Comparison of ENCODE assay signal across 19 mouse cellular contexts in genomic region chr1:43470421-43471179, GRCm38 (mm10). TPM values are rescaled to one million over a fixed set of nuclear protein-coding genes. Genes with fewer than 3 reads are reported as not detected.
DNase-seq lines count a peak whose midpoint lies in the region; ATAC-seq and TF ChIP-seq lines count a peak whose summit lies in the region.
"Had no signal": no experiment of that assay in that cellular context is flagged by ENCODE, and none has a peak within 500 bp of the region (broad histone marks: within the 10 kb centered on the region; RNA-seq: fewer than 3 reads in every experiment).

No protein-coding gene starts in this region.

- WGBS in olfactory bulb, adult 2 months: 85% methylated on average over 10 of the region's 10 CpGs

- TF ChIP-seq CTCF in MEL (IDR thresholded peaks at IDR 0.05 in 2 of 3, conservative IDR thresholded peaks at IDR 0.05 in 1 of 3; ENCODE audit: control insufficient read depth in 1 of 3, insufficient read depth in 1 of 3, low read depth in 2 of 3, low read length in 3 of 3, poor library complexity in 1 of 3, severe bottlenecking in 1 of 3): no peak
- no peak for TF ChIP-seq CTCF in olfactory bulb, adult 2 months (IDR thresholded peaks at IDR 0.05; ENCODE audit: insufficient read depth, low read depth, low read length)

- H3K4me3 ChIP-seq in MEL (ENCODE audit: control insufficient read depth in 1 of 2, insufficient read depth in 1 of 2, low read depth in 2 of 2, low read length in 2 of 2): no peak overlapping the region
- no peak overlapping the region for H3K4me3 ChIP-seq in olfactory bulb, adult 2 months (ENCODE audit: insufficient read depth, low read depth, low read length)
- H3K4me3 ChIP-seq: embryonic facial prominence, embryonic 12.5 days; forebrain, embryonic 15.5 days; heart, embryonic 13.5 days; hindbrain, embryonic 15.5 days had no signal

- no peak for ATAC-seq in monocyte, adult 5-6 weeks (replicated peaks; ENCODE audit: insufficient number of reproducible peaks, low FRiP score, low TSS enrichment, poor library complexity, severe bottlenecking)
- ATAC-seq: forebrain, embryonic 15.5 days; inflammation-experienced regulatory T-cells, adult 6 months; intestine, postnatal 0 days had no signal

- H3K36me3 ChIP-seq in MEL (ENCODE audit: control insufficient read depth in 1 of 2, insufficient read depth in 2 of 2, low read length in 2 of 2): peaks cover 0 to 49% of the 10 kb centered on the region in 2 experiments; a peak in 2 of 4 replicates
- H3K36me3 ChIP-seq: embryonic facial prominence, embryonic 12.5 days; forebrain, embryonic 15.5 days; heart, embryonic 13.5 days; hindbrain, embryonic 15.5 days had no signal

- no peaks in the 10 kb centered on the region for H3K27me3 ChIP-seq in MEL (ENCODE audit: control insufficient read depth in 1 of 2, insufficient read depth in 2 of 2, low read length in 2 of 2)
- H3K27me3 ChIP-seq: embryonic facial prominence, embryonic 12.5 days; forebrain, embryonic 15.5 days; heart, embryonic 13.5 days; hindbrain, embryonic 15.5 days; Patski had no signal

- peaks cover 11 to 48% of the 10 kb centered on the region in 2 experiments for H3K4me1 ChIP-seq in MEL (ENCODE audit: control insufficient read depth in 1 of 2, insufficient read depth in 2 of 2, low read length in 2 of 2)
- peaks cover 41% of the 10 kb centered on the region for H3K4me1 ChIP-seq in olfactory bulb, adult 2 months (ENCODE audit: control insufficient read depth, insufficient read depth, low read length)

- no peak for TF ChIP-seq POLR2A in MEL (IDR thresholded peaks at IDR 0.05; ENCODE audit: control insufficient read depth in 1 of 2, insufficient read depth in 1 of 2, low read depth in 1 of 2, low read length in 2 of 2, poor library complexity in 1 of 2)
- no peak for TF ChIP-seq POLR2A in olfactory bulb, adult 2 months (IDR thresholded peaks at IDR 0.05; ENCODE audit: insufficient read depth, low read depth, low read length)

- TF ChIP-seq EP300 in MEL (IDR thresholded peaks at IDR 0.05; ENCODE audit: low read depth in 1 of 2, low read length in 2 of 2): no peak; a peak in 1 of 4 replicates

- H3K27ac ChIP-seq in MEL (ENCODE audit: control insufficient read depth, low read depth, low read length): no peak overlapping the region
- peak overlapping the region; percentile 91; the same call in 1 of the 2 replicates for H3K27ac ChIP-seq in olfactory bulb, adult 2 months (ENCODE audit: insufficient read depth, low read depth, low read length)
- H3K27ac ChIP-seq: embryonic facial prominence, embryonic 12.5 days; forebrain, embryonic 15.5 days; heart, embryonic 13.5 days; hindbrain, embryonic 15.5 days had no signal

- DNase-seq in urinary bladder, postnatal 14 days (ENCODE audit: low spot score): peak; percentile 23
- no peak for DNase-seq in urinary bladder, postnatal 25 days (ENCODE audit: low spot score)
- DNase-seq in MEL (ENCODE audit: low read depth, low spot score): no peak
- no peak for DNase-seq in kidney, postnatal 36 days
- DNase-seq: adrenal gland, postnatal 10 days; cerebellum, adult 11 months; cerebellum, adult 8-10 months; cerebellum, postnatal 14 days; gastrocnemius, postnatal 10 days; heart, postnatal 36 days had no signal

- no peak for TF ChIP-seq RAD21 in MEL (IDR thresholded peaks at IDR 0.05; ENCODE audit: low read depth, low read length)

- H3K79me2 ChIP-seq in MEL (ENCODE audit: control insufficient read depth, insufficient read depth, low read length, poor library complexity): peaks cover 3% of the 10 kb centered on the region; the same call in 1 of the 2 replicates

- no peak overlapping the region; the same call in 1 of the 2 replicates for H3K9ac ChIP-seq in MEL (ENCODE audit: control insufficient read depth, low read depth, low read length, poor library complexity, severe bottlenecking)
- H3K9ac ChIP-seq: embryonic facial prominence, embryonic 12.5 days; forebrain, embryonic 15.5 days; heart, embryonic 13.5 days; hindbrain, embryonic 15.5 days had no signal

- no peaks in the 10 kb centered on the region for H3K9me3 ChIP-seq in MEL (replicated peaks; ENCODE audit: insufficient read depth, low read length)
- H3K9me3 ChIP-seq: embryonic facial prominence, embryonic 12.5 days; forebrain, embryonic 15.5 days; heart, embryonic 13.5 days; hindbrain, embryonic 15.5 days had no signal

TF ChIP-seq in MEL, 35 proteins besides CTCF, POLR2A, EP300 and RAD21:
- no peak for TF ChIP-seq ZNF384 (IDR thresholded peaks at IDR 0.05; ENCODE audit: low read depth, low read length)
- TF ChIP-seq GATA1 (IDR thresholded peaks at IDR 0.05; ENCODE audit: low read depth, low read length): peak; percentile 71

RNA-seq across cellular contexts. Expression of gene Nck2, which starts 26.2 kb away (rescaled TPM):
- 9.2 and 9.4 TPM in 2 replicates for total RNA-seq in MEL (2012; rRNA removed)
- polyA plus RNA-seq in MEL (2012; ENCODE audit: insufficient read depth in 1 of 2, insufficient read length in 2 of 2, low read depth in 1 of 2, low replicate concordance in 2 of 2, missing spikeins in 1 of 2): 10 to 100 TPM in 1 of 2 experiments, not detected in 1; 12.4 TPM
- not detected in 2 replicates for polyA plus RNA-seq in olfactory bulb, adult 2 months (2012; ENCODE audit: insufficient read depth, insufficient read length, low replicate concordance, missing spikeins)
- total RNA-seq in monocyte, adult 5-6 weeks (2017): 19.9 to 46.8 TPM (median 23.3 TPM) in 3 replicates
